Mouse (Mus musculus): Measurements from ENCODE around the gene Lrp8. TPM values are rescaled to one million over a fixed set of nuclear protein-coding genes. Genes with fewer than 3 reads are reported as not detected.

The Lrp8 gene
- total and polyA plus RNA-seq, 3 experiments = 6.4 to 21.1 (median 14.2) TPM

- in situ Hi-C loops (cut with MboI; ENCODE audit: low pct_ligation_motif_present, low pct_unique_long_range_greater_than_20kb, low sequenced_read_pairs) (loop anchor here (25.0 kb wide), 1 partner anchor 437 kb away; no protein-coding TSS in a partner anchor), dilution Hi-C loops (cut with MboI; ENCODE audit: extremely low pct_ligation_motif_present, extremely low pct_unique_long_range_greater_than_20kb, low sequenced_read_pairs) (no loop called here)
- no peaks in the 10 kb centered on the region for H3K79me2 ChIP-seq (replicated peaks; ENCODE audit: control insufficient read depth, extremely low read depth, insufficient read depth, poor library complexity, severe bottlenecking)
- H3K27me3 ChIP-seq (replicated peaks) = no peaks in the 10 kb centered on the region
- peaks cover 0 to 3% of the 10 kb centered on the region in 2 experiments; a peak in 2 of 4 replicates for H3K4me1 ChIP-seq (ENCODE audit: control insufficient read depth in 1 of 2, insufficient read depth in 2 of 2)
- H3K9me3 ChIP-seq (replicated peaks; ENCODE audit: low read length) = no peaks in the 10 kb centered on the region
- H3K4me3 ChIP-seq (replicated peaks in 1 of 3; ENCODE audit: low read depth in 2 of 3, low read length in 2 of 3, poor library complexity in 1 of 3) = no peak overlapping the region
- H3K4me2 ChIP-seq (ENCODE audit: insufficient read depth, low read depth, poor library complexity, severe bottlenecking) = no peak overlapping the region
- peaks cover 21 to 99% of the 10 kb centered on the region in 2 experiments for H3K36me3 ChIP-seq (replicated peaks in 1 of 2; ENCODE audit: control insufficient read depth in 1 of 2, insufficient read depth in 1 of 2, low read length in 1 of 2)
- TF ChIP-seq USF2 (conservative IDR thresholded peaks at IDR 0.05; ENCODE audit: low read depth, low read length) (no peak), KAT2A (IDR thresholded peaks at IDR 0.05; ENCODE audit: insufficient replicate concordance, low read length) (no peak), ELF1 (IDR thresholded peaks at IDR 0.05; ENCODE audit: low read depth, low read length) (no peak), ZMIZ1 (IDR thresholded peaks at IDR 0.05; ENCODE audit: low read depth, low read length) (no peak), MAFK (IDR thresholded peaks at IDR 0.05; ENCODE audit: insufficient replicate concordance, low read length) (no peak), MEF2A (IDR thresholded peaks at IDR 0.05; ENCODE audit: borderline replicate concordance, low read depth, low read length) (no peak), GABPA (IDR thresholded peaks at IDR 0.05; ENCODE audit: insufficient replicate concordance, low read depth, low read length) (no peak), HCFC1 (IDR thresholded peaks at IDR 0.05; ENCODE audit: low read depth, low read length) (no peak), PAX5 (IDR thresholded peaks at IDR 0.05; ENCODE audit: low read length) (no peak), RCOR1 (conservative IDR thresholded peaks at IDR 0.05; ENCODE audit: low read depth, low read length) (no peak), CTCF (conservative IDR thresholded peaks at IDR 0.05 in 1 of 2, IDR thresholded peaks at IDR 0.05 in 1 of 2; ENCODE audit: low read depth in 2 of 2, low read length in 2 of 2) (no peak), UBTF (IDR thresholded peaks at IDR 0.05; ENCODE audit: low read depth, low read length) (no peak), JUND (conservative IDR thresholded peaks at IDR 0.05; ENCODE audit: low read depth, low read length) (no peak)
- H3K9ac ChIP-seq (ENCODE audit: insufficient read depth, low read depth) = no peak overlapping the region
- H3K27ac ChIP-seq (ENCODE audit: insufficient read depth, low read depth) = no peak overlapping the region
- no peak for DNase-seq (ENCODE audit: extremely low read depth)
These were observed 47.6 kb downstream of the Lrp8 start for GRCm38 (mm10) chr4:107849621-107850020.

DNA sequence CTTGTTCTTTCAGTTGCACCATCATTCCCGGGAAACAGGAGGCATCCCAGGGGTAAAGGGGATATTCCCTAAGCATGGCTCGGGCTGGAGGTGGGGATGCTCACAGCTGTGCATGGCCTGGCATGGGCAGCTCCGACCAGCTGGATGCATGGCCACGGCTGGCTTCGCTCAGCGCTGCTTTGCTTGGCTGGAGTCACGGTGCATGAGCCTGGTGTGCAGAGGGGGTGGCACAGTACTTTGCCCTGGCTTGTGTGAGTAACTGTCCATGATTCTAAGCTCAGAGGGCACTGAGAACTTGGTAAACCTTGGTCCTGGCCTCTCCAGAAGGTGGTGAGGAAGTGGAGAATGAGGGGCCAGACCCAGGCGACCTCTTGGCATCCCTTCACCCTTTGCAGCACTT, 48.0 kb downstream of the Lrp8 start:
- H3K79me2 ChIP-seq (replicated peaks; ENCODE audit: control insufficient read depth, extremely low read depth, insufficient read depth, poor library complexity, severe bottlenecking) = no peaks in the 10 kb centered on the region
- DNase-seq (ENCODE audit: extremely low read depth) = no peak
- H3K27ac ChIP-seq (ENCODE audit: insufficient read depth, low read depth) = no peak overlapping the region
- no peaks in the 10 kb centered on the region for H3K27me3 ChIP-seq (replicated peaks)
- dilution Hi-C loops (cut with MboI; ENCODE audit: extremely low pct_ligation_motif_present, extremely low pct_unique_long_range_greater_than_20kb, low sequenced_read_pairs) = no loop called here
- TF ChIP-seq BHLHE40 (IDR thresholded peaks at IDR 0.05; ENCODE audit: low read depth, low read length) = no peak
- TF ChIP-seq USF1 (IDR thresholded peaks at IDR 0.05; ENCODE audit: low read depth, low read length) = no peak
- no peak for TF ChIP-seq ZNF384 (IDR thresholded peaks at IDR 0.05; ENCODE audit: low read depth, low read length)
- TF ChIP-seq MEF2A (IDR thresholded peaks at IDR 0.05; ENCODE audit: borderline replicate concordance, low read depth, low read length) = no peak
- no peak for TF ChIP-seq UBTF (IDR thresholded peaks at IDR 0.05; ENCODE audit: low read depth, low read length)
- no peak for TF ChIP-seq SMC3 (IDR thresholded peaks at IDR 0.05; ENCODE audit: low read depth, low read length)
- no peak for TF ChIP-seq MYC (IDR thresholded peaks at IDR 0.05; ENCODE audit: low read depth, low read length)
- TF ChIP-seq MXI1 (IDR thresholded peaks at IDR 0.05; ENCODE audit: low read depth, low read length) = no peak
- TF ChIP-seq MAFK (IDR thresholded peaks at IDR 0.05; ENCODE audit: insufficient replicate concordance, low read length) = no peak
- no peak for TF ChIP-seq NRF1 (IDR thresholded peaks at IDR 0.05; ENCODE audit: low read depth, low read length)
- TF ChIP-seq NELFE (IDR thresholded peaks at IDR 0.05; ENCODE audit: low read depth, low read length) = no peak
- no peaks in the 10 kb centered on the region for H3K9me3 ChIP-seq (replicated peaks; ENCODE audit: low read length)
- H3K4me1 ChIP-seq (ENCODE audit: control insufficient read depth in 1 of 2, insufficient read depth in 2 of 2) = no peaks in the 10 kb centered on the region
- H3K4me2 ChIP-seq (ENCODE audit: insufficient read depth, low read depth, poor library complexity, severe bottlenecking) = no peak overlapping the region
- H3K4me3 ChIP-seq (replicated peaks in 1 of 3; ENCODE audit: low read depth in 2 of 3, low read length in 2 of 3, poor library complexity in 1 of 3) = no peak overlapping the region
- in situ Hi-C loops (cut with MboI; ENCODE audit: low pct_ligation_motif_present, low pct_unique_long_range_greater_than_20kb, low sequenced_read_pairs) = no loop called here
- peaks cover 25 to 100% of the 10 kb centered on the region in 2 experiments for H3K36me3 ChIP-seq (replicated peaks in 1 of 2; ENCODE audit: control insufficient read depth in 1 of 2, insufficient read depth in 1 of 2, low read length in 1 of 2)
- H3K9ac ChIP-seq (ENCODE audit: insufficient read depth, low read depth) = no peak overlapping the region
